Mouse (Mus musculus) ZHBTc4 (cell line): Measurements from ENCODE around the gene Atp6v0e2.
A peak's percentile ranks its signal among the peaks of the same experiment; 100 is the strongest.
"Not testable (repeated sequence)": the region's sequence is repeated elsewhere in the genome, so short reads cannot be mapped to it uniquely, and the experiment has no call there.

Experiments used
- DNase-seq: peaks from one replicate; pipeline ENCODE4 v3.0.0-alpha.2; 2011; ENCODE audit warnings: low read depth, low spot score

Atp6v0e2 gene

GRCm38 (mm10) chr6:48537105-48537954, at the start of gene Atp6v0e2:
Atp6v0e2 (plus strand) TSS chr6:48537615.
- peak; percentile 95 for DNase-seq

GRCm38 (mm10) chr6:48487747-48488725, 49.4 kb upstream of the Atp6v0e2 start:
- peak; percentile 20 for DNase-seq

- DNase-seq: no peak
Measured at GRCm38 (mm10) chr6:48489741-48490140, 47.7 kb upstream of the Atp6v0e2 start.

GRCm38 (mm10) chr6:48491361-48491760, 46.1 kb upstream of the Atp6v0e2 start:
- no peak for DNase-seq

GRCm38 (mm10) chr6:48493136-48493730, 44.2 kb upstream of the Atp6v0e2 start:
- DNase-seq: peak; percentile 95

- no peak for DNase-seq
Measured at GRCm38 (mm10) chr6:48497521-48497920, 39.9 kb upstream of the Atp6v0e2 start.

- no peak for DNase-seq
Measured at GRCm38 (mm10) chr6:48503847-48504240, 33.6 kb upstream of the Atp6v0e2 start.

- DNase-seq: peak; percentile 76
Measured at GRCm38 (mm10) chr6:48504241-48504854, 33.1 kb upstream of the Atp6v0e2 start.

- no peak for DNase-seq
Measured at GRCm38 (mm10) chr6:48508087-48508486, 29.3 kb upstream of the Atp6v0e2 start.

GRCm38 (mm10) chr6:48510426-48510825, 27.0 kb upstream of the Atp6v0e2 start:
- DNase-seq: no peak

GRCm38 (mm10) chr6:48511861-48512260, 25.6 kb upstream of the Atp6v0e2 start:
- DNase-seq: no peak

GRCm38 (mm10) chr6:48524882-48525281, 12.5 kb upstream of the Atp6v0e2 start:
- DNase-seq: not testable (repeated sequence)

- no peak for DNase-seq
Measured at GRCm38 (mm10) chr6:48527901-48528300, 9.5 kb upstream of the Atp6v0e2 start.

GRCm38 (mm10) chr6:48529261-48529660, 8.2 kb upstream of the Atp6v0e2 start:
- DNase-seq: peak; percentile 42

GRCm38 (mm10) chr6:48529871-48530440, 7.5 kb upstream of the Atp6v0e2 start:
- DNase-seq: peak; percentile 38

GRCm38 (mm10) chr6:48530862-48531261, 6.6 kb upstream of the Atp6v0e2 start:
- no peak for DNase-seq

- DNase-seq: no peak
Measured at GRCm38 (mm10) chr6:48533475-48533874, 3.9 kb upstream of the Atp6v0e2 start.

GRCm38 (mm10) chr6:48534913-48535312, 2.5 kb upstream of the Atp6v0e2 start:
- no peak for DNase-seq

GRCm38 (mm10) chr6:48536091-48536490, 1.3 kb upstream of the Atp6v0e2 start:
- no peak for DNase-seq

GRCm38 (mm10) chr6:48538841-48539737, 1.7 kb downstream of the Atp6v0e2 start:
- DNase-seq: peak; percentile 83
